Mouse (Mus musculus): ENCODE measurements around the gene Repin1.

Gene Repin1

DNA sequence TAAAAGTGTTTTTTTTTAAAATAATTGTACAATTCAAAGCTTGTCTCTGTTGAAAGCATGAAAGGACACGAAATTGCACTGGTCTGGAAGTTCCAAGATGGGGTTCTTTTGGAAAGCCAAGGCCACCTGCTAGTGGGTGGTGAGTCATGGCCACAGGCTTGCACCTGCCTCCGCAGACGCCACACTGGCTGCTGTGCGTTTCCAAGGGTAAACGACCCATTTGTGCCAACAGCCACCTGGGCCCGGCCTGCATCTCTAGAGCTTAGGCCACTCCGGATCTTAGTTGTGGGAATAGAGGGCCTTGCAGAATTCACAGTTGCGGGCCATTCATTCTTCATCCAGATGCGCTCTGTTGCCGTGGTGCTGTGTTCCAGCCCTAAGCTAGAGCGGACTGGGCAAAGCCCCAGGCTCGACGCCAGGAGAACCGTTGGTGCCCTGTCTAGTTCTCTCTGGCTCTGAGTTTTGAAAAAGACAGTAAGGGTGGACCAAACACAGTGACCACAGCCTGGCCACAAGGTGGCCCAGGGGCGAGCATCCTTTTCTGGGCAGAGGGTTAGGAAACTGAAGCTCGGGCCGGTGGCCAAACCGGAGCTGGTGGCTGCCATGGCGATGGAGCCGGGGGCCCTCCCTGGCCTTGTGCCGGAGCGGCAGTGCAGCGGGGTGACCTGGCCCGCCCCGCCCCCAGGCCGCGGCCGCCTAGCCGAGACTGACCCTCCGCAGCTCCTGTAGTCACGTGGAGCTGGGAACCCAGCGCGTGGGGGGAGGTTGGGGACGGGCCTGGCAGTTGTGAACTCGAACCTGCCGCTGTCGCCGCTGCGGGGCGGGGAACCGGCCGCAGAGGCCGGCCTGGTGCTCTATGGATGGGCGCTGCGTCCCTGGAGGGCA, at the start of gene Repin1, which contains the start of gene Gm44965:
TSS of gene Repin1 (plus strand) at position 726 of the 885 bp plus-strand sequence.
TSS of gene Gm44965 (plus strand) at position 784 of the 885 bp plus-strand sequence.
- DNase-seq (ENCODE audit: inconsistent ontology term): peak; percentile 99

DNA sequence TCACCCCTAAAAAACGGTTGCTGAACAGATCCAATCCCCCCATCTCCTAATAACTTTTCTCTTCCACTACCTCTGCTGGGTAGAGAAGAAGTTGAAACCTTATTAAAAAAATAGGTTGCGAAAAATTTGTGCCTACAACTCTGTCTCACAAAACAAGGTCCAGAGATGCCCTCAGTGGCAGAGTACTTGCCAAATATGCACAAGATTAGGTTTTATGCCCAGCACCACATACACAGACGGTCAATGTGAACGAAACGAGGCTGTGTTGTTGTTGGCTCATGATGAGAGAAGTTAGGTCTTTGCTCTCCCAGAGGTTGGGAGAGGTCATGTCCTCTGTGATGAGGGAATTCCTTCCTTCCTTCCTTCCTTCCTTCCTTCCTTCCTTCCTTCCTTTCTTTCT, 48.4 kb upstream of the Repin1 start:
- DNase-seq (ENCODE audit: inconsistent ontology term): no peak

DNA sequence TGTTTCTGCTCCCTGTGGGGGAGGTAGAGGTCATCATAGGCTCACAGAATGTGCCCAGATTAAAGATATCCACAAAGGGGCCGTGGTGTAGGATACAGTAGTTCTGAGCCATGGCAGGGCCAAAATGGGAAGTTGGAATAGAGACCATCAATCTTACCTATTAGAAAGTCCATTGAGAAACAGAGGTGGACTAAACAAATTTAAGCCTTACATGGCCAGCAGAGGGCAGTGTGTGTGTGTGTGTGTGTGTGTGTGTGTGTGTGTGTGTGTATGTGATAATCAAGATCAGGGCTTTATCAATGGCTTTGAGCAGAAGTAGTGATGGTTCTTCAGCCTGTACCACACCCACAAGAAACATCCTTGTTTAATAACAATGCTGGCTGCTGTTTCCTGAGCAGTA, 47.4 kb upstream of the Repin1 start:
- DNase-seq (ENCODE audit: inconsistent ontology term): peak; percentile 33

DNA sequence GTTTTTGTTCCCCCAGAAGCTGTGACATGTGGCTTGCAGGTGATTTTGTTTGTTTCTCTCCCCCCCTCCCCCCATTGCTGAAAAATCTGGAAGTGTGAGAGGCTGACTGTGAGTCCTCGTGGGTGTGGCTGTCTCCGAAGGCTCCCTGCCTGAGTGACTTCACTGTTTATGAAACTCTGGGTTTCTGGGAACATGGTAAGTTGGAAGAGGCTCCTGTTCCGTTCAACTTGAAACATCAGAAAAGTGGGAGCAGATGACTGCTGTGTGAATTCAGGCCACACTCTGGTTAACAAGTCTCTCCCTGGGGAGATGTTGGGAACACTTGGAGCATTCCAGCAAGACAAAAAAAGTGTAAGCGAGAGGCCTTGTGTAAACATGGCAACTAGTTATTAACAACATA, 46.8 kb upstream of the Repin1 start:
- DNase-seq (ENCODE audit: inconsistent ontology term): no peak

DNA sequence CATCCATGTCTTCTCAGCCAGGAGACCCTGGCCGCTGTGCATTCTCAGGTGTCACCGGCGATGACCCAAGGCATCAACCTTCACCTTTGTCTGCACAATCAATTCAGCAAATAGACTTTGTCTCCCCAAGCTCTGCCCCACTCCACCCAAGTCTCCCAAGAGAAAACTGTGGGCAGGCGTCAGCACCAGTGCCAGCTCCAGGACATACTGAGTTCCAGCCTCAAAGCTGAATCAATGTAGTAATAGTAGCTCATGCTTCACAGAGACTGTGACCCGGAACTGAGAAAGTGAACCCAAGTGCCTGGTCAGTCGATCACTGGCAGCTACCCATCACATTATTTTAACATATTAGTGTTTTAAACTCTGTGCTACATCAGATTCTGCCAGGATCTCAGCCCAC, 45.4 kb upstream of the Repin1 start:
- DNase-seq (ENCODE audit: inconsistent ontology term): no peak

DNA sequence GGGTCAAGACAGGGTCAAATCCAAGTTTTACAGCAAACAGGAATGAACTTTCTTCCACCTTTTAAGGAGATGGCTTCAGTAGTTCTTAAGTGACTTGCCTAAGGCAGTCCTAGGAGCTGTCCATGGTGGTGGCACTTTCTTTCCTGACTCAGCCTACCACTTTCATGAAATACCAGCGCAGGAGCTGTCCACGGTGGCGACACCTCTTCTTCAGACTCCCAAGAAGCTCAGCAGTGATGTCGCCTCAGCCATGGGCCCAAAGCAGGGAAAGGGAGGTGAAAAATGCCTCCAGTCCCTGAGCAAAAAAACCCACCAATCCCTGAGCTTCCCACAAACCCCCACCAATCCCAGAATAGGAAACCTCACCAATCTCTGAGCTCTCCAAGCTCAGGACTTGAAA, 40.8 kb upstream of the Repin1 start:
- no peak for DNase-seq (ENCODE audit: inconsistent ontology term)

DNA sequence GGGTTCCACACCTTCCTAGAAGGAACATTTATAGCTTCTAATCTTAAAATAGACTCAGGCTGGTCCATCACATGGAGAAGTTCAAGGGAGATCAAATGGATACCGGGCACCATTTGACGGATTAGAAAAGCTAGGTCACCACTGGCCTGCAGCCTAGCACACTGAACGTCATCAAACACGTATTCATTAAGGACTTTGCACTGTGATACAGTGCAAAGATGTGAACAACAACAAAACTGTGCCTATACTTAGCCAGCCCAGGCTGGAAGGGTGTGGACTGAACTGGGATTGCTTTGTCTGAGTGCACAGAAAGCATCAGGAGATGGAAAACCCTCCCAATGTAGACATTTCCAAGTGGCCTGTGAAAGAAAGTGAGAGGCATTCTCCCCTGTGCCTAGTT, 39.9 kb upstream of the Repin1 start:
- no peak for DNase-seq (ENCODE audit: inconsistent ontology term)

DNA sequence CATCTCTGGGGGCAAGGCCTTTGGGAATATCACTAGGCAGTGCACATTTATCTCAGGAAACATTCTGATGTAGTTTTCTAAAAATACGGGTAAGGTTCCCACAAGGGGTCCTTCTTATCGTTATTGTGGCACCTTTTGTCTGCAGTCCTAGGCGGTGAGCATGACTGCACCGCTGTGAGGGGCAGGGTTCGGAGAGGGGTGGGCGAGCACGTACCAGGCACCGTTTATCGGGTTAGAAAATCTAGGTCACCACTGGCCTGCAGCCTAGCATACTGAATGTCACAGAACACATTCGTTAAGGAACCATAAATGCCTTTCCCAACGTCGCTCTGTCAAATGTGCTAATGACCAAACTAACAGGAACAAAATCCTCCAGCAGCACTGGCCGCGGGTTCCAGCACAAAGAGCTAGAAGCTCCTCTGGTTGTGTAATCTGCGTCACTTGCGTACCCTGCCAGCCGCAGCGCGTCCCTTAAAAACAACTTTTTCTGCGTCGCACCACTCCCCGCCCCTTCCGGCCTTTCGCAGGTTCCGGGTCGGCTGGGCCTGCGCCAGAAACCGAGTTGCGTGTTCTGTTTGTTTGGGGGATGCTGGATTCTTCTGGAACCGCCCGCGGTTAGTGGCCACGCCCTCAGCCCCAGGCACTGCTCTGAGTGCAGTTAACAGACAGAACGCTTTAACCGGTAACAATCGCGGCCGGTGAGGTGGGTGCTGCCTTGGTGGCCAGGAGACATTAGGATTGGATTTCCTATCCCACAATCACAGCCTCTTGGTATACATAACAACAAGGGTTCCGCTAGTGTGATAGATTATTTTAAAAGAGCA, 39.2 kb upstream of the Repin1 start, which contains the start of gene Lrrc61:
TSS of gene Lrrc61 (plus strand) at position 517 of the 824 bp plus-strand sequence.
- peak; percentile 99 for DNase-seq (ENCODE audit: inconsistent ontology term)

DNA sequence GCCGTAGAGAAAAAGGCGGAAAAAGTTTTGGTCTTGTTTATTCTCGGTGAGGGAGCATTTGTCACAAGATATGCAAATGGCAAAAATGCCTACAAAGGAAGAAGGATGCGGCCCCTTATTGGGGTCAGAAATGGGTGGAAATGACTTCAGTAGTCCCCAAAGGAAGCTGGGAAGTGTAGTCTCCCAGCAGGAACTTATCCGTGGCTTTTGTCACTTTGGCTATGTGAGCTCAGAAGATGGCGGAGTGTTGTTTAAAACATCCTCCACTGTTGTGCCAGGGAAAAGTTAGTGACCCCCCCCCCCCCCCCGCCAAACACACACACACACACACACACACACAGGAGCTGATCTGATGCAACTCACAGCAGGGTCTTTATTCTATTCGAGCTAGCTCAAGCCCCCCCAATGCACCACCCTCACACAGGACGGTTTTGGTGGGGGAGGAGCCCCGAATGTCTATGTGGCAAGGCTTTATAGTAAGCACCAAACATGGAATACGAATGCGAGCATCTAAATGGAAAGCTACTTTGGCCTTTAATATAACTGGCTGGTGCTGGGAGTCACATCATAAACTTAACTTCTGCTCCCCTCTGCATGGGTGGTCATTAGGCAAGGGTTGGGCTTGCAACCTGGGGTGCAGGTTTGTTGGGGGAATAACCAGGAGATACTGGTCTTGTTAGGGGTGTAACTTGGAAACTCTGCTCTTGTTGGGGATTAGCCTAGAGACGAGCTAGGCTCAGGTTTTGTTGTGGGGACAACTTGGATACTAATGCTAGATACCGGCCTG, 38.4 kb upstream of the Repin1 start:
- no peak for DNase-seq (ENCODE audit: inconsistent ontology term)

DNA sequence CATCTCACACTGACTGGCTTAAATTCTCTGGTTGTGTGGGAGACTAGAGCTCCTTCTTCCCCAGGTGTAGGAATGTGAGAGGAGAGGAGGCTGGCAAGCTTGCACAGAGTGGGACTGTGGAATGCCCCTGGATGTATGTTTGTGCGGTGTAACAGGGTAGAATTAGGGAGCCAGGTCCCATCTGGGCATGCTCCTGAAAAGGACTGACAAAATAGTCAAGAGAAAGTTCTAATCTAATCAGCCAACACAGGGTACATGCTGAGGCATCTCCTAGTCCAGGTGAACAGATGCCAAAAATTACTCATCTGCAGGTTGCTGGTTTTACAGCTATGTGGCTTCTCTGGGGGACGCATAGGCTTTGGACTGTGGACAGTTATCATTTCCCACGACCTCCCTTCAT, 37.7 kb upstream of the Repin1 start:
- DNase-seq (ENCODE audit: inconsistent ontology term): no peak

DNA sequence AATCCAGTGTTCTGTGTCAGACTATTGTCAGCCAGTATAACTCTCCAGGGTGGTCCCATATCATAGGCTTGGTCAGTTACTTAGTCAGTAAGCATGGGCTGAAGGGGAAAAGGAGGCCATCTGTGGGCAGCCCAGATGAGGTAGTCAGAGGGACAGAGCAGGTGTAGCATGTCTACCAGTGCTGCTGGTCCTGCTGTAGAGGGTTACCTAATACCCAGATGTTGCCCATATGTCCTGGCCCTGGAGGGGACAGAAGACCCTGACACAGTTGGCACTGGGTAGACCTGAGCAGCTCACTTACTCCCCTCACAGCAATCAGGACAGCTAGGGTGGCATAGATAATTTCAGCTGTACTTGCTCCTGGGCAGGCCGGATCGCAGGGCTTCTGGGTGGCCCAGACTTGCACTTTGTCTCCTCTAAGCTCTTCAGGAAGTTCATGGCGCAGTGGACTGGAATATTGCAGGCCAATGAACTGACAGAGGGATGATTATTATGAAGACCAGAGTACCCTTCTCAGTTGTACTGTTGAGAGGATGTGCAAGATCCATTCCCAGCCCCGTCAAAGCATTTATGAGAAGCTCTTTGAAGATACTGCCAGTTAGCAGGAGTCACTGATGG, 27.9 kb upstream of the Repin1 start:
- no peak for DNase-seq (ENCODE audit: inconsistent ontology term)

DNA sequence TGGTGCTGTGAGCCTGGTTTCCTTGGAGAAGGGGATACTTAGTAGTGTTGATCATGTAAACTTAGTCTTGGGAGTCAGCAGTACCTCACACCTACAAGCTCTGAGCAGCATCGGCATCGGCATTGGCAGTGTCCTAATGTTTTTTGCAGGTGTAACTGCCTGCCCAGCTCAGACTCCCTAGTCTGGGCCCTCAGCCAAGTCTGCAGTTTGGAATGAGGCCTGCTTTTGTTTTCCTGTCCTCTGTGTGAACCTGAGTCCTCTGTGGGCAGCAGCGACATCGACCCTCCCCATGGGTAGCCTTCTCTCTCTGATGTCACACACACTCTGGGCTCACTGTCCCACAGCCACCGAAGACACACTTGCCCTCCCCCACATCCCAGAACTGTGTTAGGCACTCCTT, 27.4 kb upstream of the Repin1 start:
- peak; percentile 87 for DNase-seq (ENCODE audit: inconsistent ontology term)

DNA sequence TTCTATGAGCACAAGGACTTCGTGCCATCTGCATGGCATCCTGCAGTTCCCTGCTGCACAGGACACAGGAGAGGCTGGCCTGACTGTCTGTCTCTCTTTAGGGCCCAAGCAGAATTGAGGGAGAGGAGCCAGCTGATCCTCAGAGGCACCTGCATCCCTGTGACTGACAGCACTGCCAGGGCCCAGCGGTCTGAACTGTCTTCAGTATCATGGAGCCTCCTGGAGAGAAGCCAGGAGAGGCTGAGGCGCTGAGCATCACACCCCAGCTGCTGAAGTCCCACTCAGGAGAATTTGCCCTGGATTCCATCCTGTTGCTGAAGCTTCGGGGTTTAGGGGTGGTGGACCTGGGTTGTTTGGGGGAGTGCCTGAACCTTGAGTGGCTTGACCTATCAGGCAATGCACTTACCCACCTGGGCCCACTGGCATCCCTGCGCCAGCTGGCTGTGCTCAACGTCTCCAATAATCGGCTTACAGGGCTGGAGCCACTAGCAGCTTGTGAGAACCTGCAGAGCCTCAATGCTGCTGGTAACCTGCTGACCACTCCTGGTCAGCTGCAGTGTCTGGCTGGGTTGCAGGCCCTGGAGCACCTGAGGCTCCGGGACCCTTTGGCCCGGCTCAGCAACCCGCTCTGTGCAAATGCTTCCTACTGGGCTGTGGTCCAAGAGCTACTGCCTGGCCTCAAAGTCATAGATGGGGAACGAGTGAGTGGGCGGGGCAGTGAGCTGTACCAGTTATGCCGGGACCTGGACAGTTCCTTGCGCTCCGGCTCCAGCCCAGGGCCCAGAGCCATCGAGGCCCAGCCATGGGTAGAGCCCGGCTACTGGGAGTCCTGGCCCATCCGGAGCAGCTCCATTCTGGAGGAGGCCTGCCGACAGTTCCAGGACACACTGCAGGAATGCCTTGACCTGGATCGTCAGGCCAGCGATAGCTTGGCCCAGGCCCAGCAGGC, 25.4 kb upstream of the Repin1 start:
- DNase-seq (ENCODE audit: inconsistent ontology term): peak; percentile 84

DNA sequence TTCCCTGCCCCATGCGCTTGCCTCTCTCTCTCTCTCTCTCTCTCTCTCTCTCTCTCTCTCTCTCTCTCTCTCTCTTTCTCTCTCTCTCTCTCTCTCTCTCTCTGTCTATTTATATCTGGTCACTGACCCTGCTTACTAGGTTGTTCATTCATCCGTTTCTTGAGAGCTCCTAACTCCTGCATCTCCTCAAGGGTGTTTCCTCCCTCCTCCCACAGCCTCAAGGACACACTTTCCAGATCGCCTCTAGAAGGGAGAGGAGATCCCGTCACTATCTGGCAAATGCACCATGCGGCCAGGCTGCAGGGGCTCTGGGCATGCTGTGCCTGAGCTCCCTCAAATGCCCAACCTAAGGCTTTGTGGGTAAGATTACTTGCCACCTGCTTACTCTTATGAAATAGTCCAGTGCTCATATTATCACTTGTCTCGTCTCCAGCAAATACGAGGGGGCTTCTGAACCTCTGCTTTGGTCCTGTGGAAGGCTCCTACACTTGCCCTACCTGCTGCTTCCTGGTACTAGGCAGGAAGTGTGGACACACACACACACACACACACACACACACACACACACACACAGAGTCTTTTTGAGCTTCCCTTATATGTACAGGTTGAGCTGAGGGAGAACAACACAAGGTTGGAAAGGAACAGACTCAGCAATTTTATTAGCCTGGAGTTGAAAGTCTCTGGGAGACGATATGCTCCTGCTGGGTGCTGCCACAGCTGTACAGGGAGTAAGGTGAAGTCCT, 24.4 kb upstream of the Repin1 start:
- DNase-seq (ENCODE audit: inconsistent ontology term): no peak

DNA sequence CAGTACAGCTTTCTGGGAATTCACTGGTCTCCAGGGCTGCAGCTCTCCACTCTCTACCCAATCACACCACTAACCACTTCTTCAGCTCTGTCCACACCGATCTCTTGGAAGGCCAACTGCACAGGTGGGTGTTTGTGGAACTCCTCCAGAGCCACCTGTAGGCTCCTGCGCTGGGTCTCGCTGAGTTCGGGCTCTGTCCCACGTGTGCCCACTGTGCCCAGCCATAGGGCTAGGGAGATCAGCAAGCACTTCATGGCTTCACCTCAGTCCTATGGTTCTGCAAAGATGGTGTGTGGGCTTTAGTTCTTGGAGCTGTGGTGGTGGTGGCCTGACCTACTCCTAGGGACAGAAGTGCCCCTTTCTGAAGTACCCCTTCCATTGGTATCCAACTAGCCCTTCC, 21.7 kb upstream of the Repin1 start:
- DNase-seq (ENCODE audit: inconsistent ontology term): no peak

DNA sequence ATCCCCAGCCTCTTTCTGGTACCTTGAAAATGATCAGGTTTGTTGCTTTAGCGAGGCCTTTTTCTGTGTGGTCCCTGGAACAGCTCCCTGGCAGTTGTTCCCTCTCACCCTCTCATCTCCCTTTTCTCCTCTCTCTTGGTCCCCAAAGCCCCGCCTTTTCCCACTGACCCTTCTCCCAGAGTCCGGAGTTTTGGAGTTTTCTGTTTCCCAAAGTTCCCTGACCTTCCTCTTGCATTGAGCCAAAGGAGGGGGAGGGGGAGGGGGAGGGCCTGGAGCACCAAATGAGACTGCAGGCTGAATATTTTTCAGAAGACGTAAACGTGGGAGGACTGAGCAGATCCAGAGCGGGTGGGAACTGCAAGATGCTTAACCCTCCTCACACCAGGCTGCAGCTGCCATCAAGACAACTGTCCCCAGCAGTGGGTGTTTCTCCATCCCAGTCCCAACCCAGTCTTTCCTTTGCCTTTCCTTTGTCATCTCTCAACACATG, 21.1 kb upstream of the Repin1 start, which contains the start of gene Rarres2:
TSS of gene Rarres2 (minus strand) at position 218 of the 490 bp plus-strand sequence.
- DNase-seq (ENCODE audit: inconsistent ontology term): peak; percentile 53

DNA sequence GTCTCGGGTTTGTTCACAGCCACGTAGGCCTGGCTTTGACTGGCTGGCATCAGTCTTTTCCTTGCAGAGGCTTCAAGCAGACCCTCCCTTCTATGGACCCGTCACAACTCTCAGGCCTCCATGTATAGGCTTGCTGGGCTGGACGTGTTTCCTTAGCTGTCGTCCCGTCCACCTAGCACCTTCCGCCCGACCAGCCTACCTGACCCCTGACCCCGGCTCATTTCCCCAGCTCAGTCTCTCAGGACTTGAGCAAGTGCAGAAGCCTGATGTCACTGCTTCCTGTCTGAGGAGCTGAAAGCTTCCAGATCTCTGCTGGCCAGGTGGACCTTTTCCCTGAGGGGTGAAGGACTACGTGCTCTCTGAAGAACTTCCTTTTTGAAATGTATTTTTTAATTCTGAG, 20.4 kb upstream of the Repin1 start:
- no peak for DNase-seq (ENCODE audit: inconsistent ontology term)

DNA sequence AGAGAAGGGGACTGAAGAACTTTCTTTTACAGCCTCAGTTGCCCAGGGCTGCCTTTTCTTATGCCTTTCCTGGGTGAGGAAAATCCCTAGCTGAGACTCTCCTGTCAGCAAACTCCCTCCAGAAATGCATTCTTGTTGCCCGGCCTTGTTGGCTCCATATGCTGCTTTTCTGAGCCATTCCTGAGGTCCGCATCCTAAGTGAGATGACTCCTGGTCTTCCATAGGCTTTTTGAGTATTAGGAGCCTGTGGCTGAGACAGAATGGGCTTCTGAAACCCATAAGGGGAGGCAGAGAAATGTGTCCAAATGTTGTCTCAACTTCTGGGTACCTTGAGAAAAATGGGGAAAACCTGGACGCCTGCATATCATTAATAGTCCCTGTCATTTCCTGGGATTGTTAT, 19.7 kb upstream of the Repin1 start:
- no peak for DNase-seq (ENCODE audit: inconsistent ontology term)

DNA sequence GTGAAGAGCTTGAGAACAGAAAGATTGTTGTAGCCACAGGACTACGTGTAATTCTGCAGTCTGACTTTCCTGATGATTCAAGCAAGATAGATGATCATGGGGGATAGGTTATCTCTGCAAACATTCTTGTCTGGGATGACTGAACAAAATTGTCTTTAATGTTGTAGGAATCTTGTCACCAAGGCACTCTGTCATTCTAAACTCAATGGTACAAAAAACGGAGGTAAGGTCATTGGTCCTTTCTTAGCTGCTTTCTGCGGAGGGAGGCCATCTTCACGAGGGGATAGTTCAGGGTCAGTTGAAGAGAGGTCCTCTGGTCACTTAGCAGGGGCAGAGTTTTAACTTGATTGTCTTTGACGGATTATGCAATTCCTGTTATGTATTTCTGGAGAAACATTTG, 14.9 kb upstream of the Repin1 start:
- no peak for DNase-seq (ENCODE audit: inconsistent ontology term)

All from Muller cell, postnatal 12 days (primary cell).